Mouse (Mus musculus) hindbrain, postnatal 0 days (tissue): ENCODE data around the gene Ccnt1. TPM values are rescaled to one million over a fixed set of nuclear protein-coding genes. Genes with fewer than 3 reads are reported as not detected.
A peak's percentile ranks its signal among the peaks of the same experiment; 100 is the strongest.

Source experiments
- ATAC-seq: fragments of 200-750 bp; cut with Nextera tagmentation; 2 replicates; pipeline ENCODE4 v1.8.0; 2017; ENCODE audit warnings: mild to moderate bottlenecking, moderate TSS enrichment, moderate library complexity
- DNase-seq: peaks from one replicate; pipeline ENCODE4 v3.0.0-alpha.2; 2015; ENCODE audit warnings: low spot score
- H3K27ac ChIP-seq: fragments of 300-500 bp; sonication (generic); 2 replicates; pipeline ENCODE4 v1.5.1; 2014; ENCODE audit warnings: mild to moderate bottlenecking
- H3K27me3 ChIP-seq: fragments of 300-500 bp; sonication (generic); 2 replicates; pipeline ENCODE4 v1.6.1; 2014; ENCODE audit warnings: low read length, mixed read lengths; ENCODE audit not compliant: insufficient read depth
- H3K36me3 ChIP-seq: fragments of 300-500 bp; sonication (generic); 2 replicates; pipeline ENCODE4 v1.6.1; 2014; ENCODE audit warnings: low read length, mixed read lengths; ENCODE audit not compliant: insufficient read depth
- H3K4me1 ChIP-seq: fragments of 300-500 bp; sonication (generic); 2 replicates; pipeline ENCODE4 v1.6.1; 2014; ENCODE audit warnings: antibody characterized with exemption, low read length, mixed read lengths; ENCODE audit not compliant: insufficient read depth
- H3K4me2 ChIP-seq: fragments of 300-500 bp; sonication (generic); 2 replicates; pipeline ENCODE4 v1.6.1; 2014; ENCODE audit warnings: low read depth, mild to moderate bottlenecking, low read length, moderate library complexity, mixed read lengths
- H3K4me3 ChIP-seq: fragments of 300-500 bp; sonication (generic); 2 replicates; pipeline ENCODE4 v1.5.1; 2014; ENCODE audit warnings: low read length
- H3K9ac ChIP-seq: fragments of 300-500 bp; sonication (generic); replicated peaks from 2 replicates; pipeline ENCODE4 v1.6.1; 2014; ENCODE audit warnings: mild to moderate bottlenecking, low read length, moderate library complexity, mixed read lengths
- H3K9me3 ChIP-seq: fragments of 300-500 bp; sonication (generic); 2 replicates; pipeline ENCODE4 v1.6.1; 2016; ENCODE audit warnings: low read length, mixed read lengths
- CTCF ChIP-seq: IDR thresholded peaks from 2 replicates; pipeline ENCODE4 v1.5.1; 2016; ENCODE audit warnings: antibody characterized with exemption, control low read depth, low read depth
- WGBS: fragments of 180-500 bp; shearing (Covaris S2); extraction: QIAGEN DNeasy Blood & Tissue Kit; methylation state at CpG from one replicate; pipeline ENCODE4 v1.1.7; 2014; 5-methylcytosine and 5-hydroxymethylcytosine counted together
- polyA plus RNA-seq: library from polyadenylated mRNA; unstranded; fragments of >200 nt; fragmentation: Nextera tagmentation; extraction: Ambion mirVana; gene quantifications from 2 replicates; pipeline ENCODE4 v1.2.1, GENCODE M21; 2015
- total RNA-seq: library from RNA; depleted of rRNA; stranded (reverse); fragments of >200 nt; gene quantifications from 2 replicates; pipeline ENCODE4 v1.2.3, GENCODE M21; 2014

Gene Ccnt1
- total and polyA plus RNA-seq, 2 experiments from 2014 or later = 42.4 to 42.7 TPM

DNA sequence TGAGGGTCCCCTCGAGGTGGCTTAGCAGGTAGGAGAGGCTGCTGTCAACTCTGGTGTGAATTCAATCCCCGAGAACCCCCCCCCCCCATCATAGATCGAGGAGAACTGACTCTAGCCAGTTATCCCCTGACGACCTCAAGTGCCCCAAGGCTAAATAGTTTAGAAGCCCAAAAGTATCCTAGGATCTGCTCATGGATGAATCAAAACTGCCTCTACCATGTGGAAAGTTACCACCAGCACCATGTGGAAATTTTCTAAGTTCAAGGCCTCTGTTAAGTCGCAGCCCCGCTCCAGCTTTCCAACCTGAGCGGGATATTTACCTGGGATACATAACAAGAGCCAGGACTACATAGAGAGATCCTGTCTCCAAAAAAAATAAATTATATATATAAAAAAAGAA, 1.5 kb downstream of the Ccnt1 start:
- no peak for ATAC-seq
- Histone ChIP-seq H3K27ac (0 out of 2 replicates have a peak overlapping the region, but pooled peaks have one; percentile 94), H3K9ac (peak overlapping the region; percentile 76), H3K4me1 (peaks cover 9% of the 10 kb centered on the region), H3K4me2 (peak overlapping the region; percentile 69), H3K36me3 (no peaks in the 10 kb centered on the region), H3K27me3 (no peaks in the 10 kb centered on the region), H3K9me3 (no peaks in the 10 kb centered on the region), H3K4me3 (peak overlapping the region; percentile 84; the same call in 1 of the 2 replicates)
- WGBS = 73% methylated on average over 7 of the region's 7 CpGs
- no peak for TF ChIP-seq CTCF
- no peak for DNase-seq

DNA sequence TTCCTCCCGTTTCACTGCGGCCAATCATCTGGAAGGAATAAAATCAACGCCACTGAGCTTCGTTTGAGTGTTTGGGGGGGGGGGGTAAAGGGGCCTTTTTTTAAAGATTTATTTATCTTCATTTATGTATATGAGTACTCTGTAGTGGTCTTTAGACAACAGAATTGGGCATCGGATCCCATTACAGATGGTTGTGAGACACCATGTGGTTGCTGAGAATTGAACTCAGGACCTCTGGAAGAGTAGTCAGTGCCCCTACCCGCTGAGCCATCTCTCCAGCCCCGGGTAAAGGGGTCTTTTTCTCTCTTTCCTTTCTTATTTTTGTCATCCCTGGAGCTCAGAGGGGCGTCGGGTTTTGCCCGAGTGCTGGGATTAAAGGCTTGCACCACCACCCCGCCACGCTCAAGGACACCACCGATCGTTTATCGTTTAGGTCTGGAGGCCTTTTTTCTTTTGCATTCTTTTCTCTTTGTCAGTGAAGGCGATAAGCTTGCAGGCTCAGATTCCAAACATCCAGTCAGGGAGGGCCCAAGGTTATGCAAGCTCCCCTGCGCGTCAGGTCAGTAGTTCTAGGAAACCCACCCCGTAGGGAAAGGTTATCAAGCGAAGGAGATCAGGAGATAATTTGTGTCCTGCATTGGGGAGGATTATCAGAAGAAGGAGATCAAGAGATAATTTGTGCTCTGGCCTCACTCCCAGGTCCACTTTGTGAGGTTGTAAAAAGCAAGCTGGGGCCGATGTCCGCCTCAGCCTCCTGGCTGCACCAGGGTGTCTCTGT, 2.3 kb downstream of the Ccnt1 start:
- Histone ChIP-seq H3K9ac (peak overlapping the region; percentile 76), H3K4me2 (peak overlapping the region; percentile 69), H3K4me1 (peaks cover 9% of the 10 kb centered on the region), H3K36me3 (no peaks in the 10 kb centered on the region), H3K4me3 (peak overlapping the region; percentile 84), H3K9me3 (no peaks in the 10 kb centered on the region), H3K27me3 (no peaks in the 10 kb centered on the region), H3K27ac (peak overlapping the region; percentile 94)
- no peak for TF ChIP-seq CTCF
- WGBS = 11% methylated on average over 22 of the region's 22 CpGs
- ATAC-seq (no peak), DNase-seq (peak; percentile 8)

DNA sequence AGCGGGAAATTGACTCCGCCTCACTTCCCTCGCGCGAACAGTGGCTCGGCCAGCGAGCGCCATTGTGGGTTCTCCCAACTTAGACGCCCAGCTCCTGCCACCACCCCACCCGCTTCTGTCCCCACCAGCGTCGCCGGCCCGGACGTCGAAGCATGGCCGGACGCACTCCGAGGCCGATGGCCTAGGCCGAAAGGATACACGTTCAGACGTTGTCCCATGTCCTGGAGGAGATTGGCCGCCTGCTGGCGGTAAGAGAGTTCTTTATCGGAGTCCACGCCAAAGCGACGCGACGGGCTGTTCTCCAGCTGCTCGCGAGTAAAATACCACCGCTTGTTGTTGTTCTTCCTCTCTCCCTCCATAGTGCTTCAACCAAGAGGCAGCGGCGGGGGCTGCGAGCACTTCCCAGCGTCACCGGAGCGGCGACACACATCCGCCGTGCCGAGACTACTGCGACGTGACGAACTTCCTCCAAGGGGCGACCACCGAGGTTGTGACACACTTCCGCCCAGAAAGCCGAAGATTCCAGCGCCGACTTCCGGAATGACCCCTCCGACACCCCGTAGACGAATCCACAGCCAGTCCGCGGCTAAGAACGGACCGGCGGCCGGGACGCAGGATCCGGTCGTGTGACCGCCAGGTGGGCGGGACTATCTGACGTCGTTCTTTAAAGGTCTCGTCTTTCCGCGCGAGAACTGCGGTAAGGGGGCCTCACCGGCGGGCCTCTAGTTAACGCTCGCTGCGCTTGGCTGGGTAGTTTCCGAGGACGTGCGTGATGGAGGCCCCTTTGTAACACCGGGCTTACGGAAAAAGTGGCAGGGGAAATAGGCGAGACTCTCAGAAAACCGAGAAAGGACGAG, 3.2 kb downstream of the Ccnt1 start:
- peak; percentile 100 for DNase-seq
- TF ChIP-seq CTCF = peak; percentile 61

DNA sequence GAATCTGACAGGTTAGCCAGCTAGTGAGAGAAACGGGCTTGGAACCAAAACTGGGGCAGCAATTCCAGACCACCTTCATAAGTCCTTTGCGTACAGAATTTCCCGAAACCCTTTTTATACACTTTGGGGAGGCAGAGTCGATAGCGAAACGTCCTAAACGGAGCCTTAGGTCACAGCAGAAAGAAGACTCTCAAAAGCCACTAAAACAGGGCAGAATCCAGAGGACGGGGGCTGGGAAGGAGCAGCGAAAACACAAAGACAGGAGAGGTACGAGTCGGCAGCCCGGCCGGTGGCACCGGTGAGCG, 3.8 kb downstream of the Ccnt1 start:
- H3K4me3 ChIP-seq = peak overlapping the region; percentile 84
- no peak for TF ChIP-seq CTCF
- no peaks in the 10 kb centered on the region for H3K9me3 ChIP-seq
- no peak for ATAC-seq
- peak overlapping the region; percentile 96 for H3K27ac ChIP-seq
- no peak for DNase-seq
- peaks cover 9% of the 10 kb centered on the region for H3K4me1 ChIP-seq
- no peaks in the 10 kb centered on the region for H3K36me3 ChIP-seq
- under 1% methylated on average over 15 of the region's 15 CpGs for WGBS
- no peaks in the 10 kb centered on the region for H3K27me3 ChIP-seq
- peak overlapping the region; percentile 86 for H3K4me2 ChIP-seq
- peak overlapping the region; percentile 85 for H3K9ac ChIP-seq

More for the DNA sequence above, 3.2 kb downstream of the Ccnt1 start:
- H3K36me3 ChIP-seq = no peaks in the 10 kb centered on the region
- peaks cover 9% of the 10 kb centered on the region for H3K4me1 ChIP-seq
- WGBS = under 1% methylated on average over 87 of the region's 88 CpGs
- H3K4me3 ChIP-seq = peak overlapping the region; percentile 84
- no peaks in the 10 kb centered on the region for H3K9me3 ChIP-seq
- H3K4me2 ChIP-seq = peak overlapping the region; percentile 86
- peak overlapping the region; percentile 96 for H3K27ac ChIP-seq
- H3K27me3 ChIP-seq = no peaks in the 10 kb centered on the region
- ATAC-seq = peak; percentile 99
- H3K9ac ChIP-seq = peak overlapping the region; percentile 85

DNA sequence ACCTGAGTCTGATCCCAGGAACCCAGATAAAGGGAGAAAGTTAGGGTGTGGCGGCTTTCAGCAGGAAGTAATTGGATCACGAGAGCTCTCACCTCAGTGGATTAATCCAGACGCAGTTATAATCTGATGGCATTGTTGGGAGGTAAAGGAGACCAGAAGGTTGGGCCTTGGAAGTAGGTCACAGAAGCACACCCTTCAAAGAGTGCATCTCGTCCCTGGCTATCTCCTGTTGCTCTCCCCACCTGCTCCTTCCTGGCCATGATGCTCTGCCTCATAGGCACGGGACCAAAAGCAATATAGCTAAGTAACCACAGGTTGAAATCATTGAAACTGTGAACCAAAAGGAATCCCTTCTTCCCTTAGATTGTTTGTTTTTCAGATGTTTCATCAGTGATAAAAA, 13.5 kb downstream of the Ccnt1 start:
- Histone ChIP-seq H3K27ac (no peak overlapping the region), H3K9me3 (no peaks in the 10 kb centered on the region), H3K4me3 (no peak overlapping the region), H3K9ac (no peak overlapping the region), H3K4me2 (no peak overlapping the region), H3K27me3 (no peaks in the 10 kb centered on the region), H3K4me1 (no peaks in the 10 kb centered on the region), H3K36me3 (peaks cover 13% of the 10 kb centered on the region; the same call in 1 of the 2 replicates)
- no peak for TF ChIP-seq CTCF
- DNase-seq (no peak), ATAC-seq (no peak)
- 93% methylated on average over 5 of the region's 5 CpGs for WGBS

DNA sequence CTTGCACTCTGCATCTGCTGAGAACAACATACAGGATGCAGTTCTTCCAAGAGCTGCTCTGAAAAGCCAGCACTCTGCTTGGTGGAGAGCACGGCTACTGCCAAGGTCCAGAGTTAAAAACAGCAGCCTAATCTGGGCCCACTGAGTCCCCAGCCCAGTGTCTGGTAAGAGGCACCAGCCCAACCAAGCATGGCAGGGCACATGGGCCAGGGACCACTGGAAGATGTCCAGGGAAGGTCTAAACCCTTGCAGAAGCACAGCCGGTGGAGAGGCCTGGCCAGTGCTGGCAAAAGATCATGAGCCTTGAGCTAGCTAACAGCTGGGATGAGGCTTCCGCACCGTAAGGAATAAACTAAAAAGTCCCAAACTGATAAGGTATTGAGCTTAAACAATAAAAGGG, 14.8 kb downstream of the Ccnt1 start:
- DNase-seq (no peak), ATAC-seq (no peak)
- H3K9ac ChIP-seq = no peak overlapping the region
- no peak overlapping the region for H3K4me3 ChIP-seq
- no peaks in the 10 kb centered on the region for H3K4me1 ChIP-seq
- H3K9me3 ChIP-seq = no peaks in the 10 kb centered on the region
- TF ChIP-seq CTCF = no peak
- no peak overlapping the region for H3K27ac ChIP-seq
- peaks cover 21% of the 10 kb centered on the region for H3K36me3 ChIP-seq
- 83% methylated on average over 4 of the region's 4 CpGs for WGBS
- no peak overlapping the region for H3K4me2 ChIP-seq
- H3K27me3 ChIP-seq = no peaks in the 10 kb centered on the region

DNA sequence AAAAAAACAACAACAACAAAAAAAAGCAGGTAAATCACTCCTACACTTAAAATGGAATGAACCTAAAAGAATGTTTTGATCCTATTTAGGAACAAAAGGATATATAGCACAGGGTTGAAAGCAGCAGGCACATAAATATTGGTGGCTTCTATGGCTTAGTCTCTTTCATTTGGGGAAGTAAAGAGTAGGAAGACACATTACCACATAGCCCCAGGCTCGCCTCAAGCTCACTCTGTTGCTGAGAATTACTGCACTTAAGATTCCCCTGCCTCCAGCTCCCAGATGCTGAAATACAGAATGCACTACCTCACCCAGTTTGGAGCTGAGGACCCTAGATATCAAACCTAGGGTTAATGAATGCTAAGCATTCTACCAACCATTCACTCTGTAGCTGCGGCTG, 18.0 kb downstream of the Ccnt1 start:
- Histone ChIP-seq H3K4me3 (no peak overlapping the region), H3K4me1 (no peaks in the 10 kb centered on the region), H3K4me2 (no peak overlapping the region), H3K36me3 (peaks cover 24% of the 10 kb centered on the region), H3K9me3 (no peaks in the 10 kb centered on the region), H3K9ac (no peak overlapping the region), H3K27ac (no peak overlapping the region), H3K27me3 (no peaks in the 10 kb centered on the region)
- DNase-seq (no peak), ATAC-seq (no peak)
- TF ChIP-seq CTCF = no peak
- WGBS = 89% methylated on average over 2 of the region's 2 CpGs
